28 mouse cellular contexts compared by ENCODE assay signal in genomic region chr2:16860056-16860455, GRCm38 (mm10).
A peak's percentile ranks its signal among the peaks of the same experiment; 100 is the strongest.
DNase-seq lines count a peak whose midpoint lies in the region; ATAC-seq lines count a peak whose summit lies in the region.
"Had no signal": no experiment of that assay in that cellular context is flagged by ENCODE, and none has a peak within 500 bp of the region (broad histone marks: within the 10 kb centered on the region; RNA-seq: fewer than 3 reads in every experiment).

No protein-coding gene starts in this region.

- no peak for ATAC-seq in heart, embryonic 12.5 days (ENCODE audit: insufficient number of reproducible peaks, low FRiP score)
- ATAC-seq: CD4-positive, CD25-positive, alpha-beta regulatory T cell, adult 4 months; forebrain, embryonic 13.5 days; inflammation-experienced regulatory T-cells, adult 6 months; liver, postnatal 0 days; lung, postnatal 0 days; midbrain, embryonic 16.5 days had no signal

- WGBS in heart, embryonic 12.5 days = 77% methylated on average over 5 of the region's 5 CpGs

- H3K36me3 ChIP-seq in heart, embryonic 12.5 days = no peaks in the 10 kb centered on the region
- H3K36me3 ChIP-seq: heart, embryonic 15.5 days; hindbrain, embryonic 12.5 days; limb, embryonic 12.5 days; midbrain, embryonic 10.5 days; neural tube, embryonic 13.5 days had no signal

- intact Hi-C loops in left cerebral cortex, postnatal 4 days (cut with DNase I) = no loop called here

- no peak overlapping the region for H3K27ac ChIP-seq in heart, embryonic 12.5 days (ENCODE audit: poor library complexity, severe bottlenecking)
- H3K27ac ChIP-seq: forebrain, embryonic 13.5 days; heart, embryonic 15.5 days; hindbrain, embryonic 12.5 days; left cerebral cortex, adult 2 months; limb, embryonic 12.5 days; macrophage; midbrain, embryonic 10.5 days; neural tube, embryonic 13.5 days had no signal

- H3K27me3 ChIP-seq in heart, embryonic 12.5 days (replicated peaks) = no peaks in the 10 kb centered on the region
- H3K27me3 ChIP-seq: forebrain, embryonic 13.5 days; heart, embryonic 15.5 days; hindbrain, embryonic 12.5 days; limb, embryonic 12.5 days; neural tube, embryonic 13.5 days had no signal

- H3K9ac ChIP-seq in heart, embryonic 12.5 days = no peak overlapping the region
- H3K9ac ChIP-seq: forebrain, embryonic 13.5 days; heart, embryonic 15.5 days; hindbrain, embryonic 12.5 days; limb, embryonic 12.5 days; liver, postnatal 0 days; neural tube, embryonic 13.5 days had no signal

- DNase-seq in cerebellum, postnatal 25 days = peak; percentile 18 to 33
- no peak for DNase-seq in cerebellum, adult 18-20 months
- DNase-seq in heart, adult 9 months (ENCODE audit: low spot score in 2 of 2) = peak; percentile 41
- DNase-seq in left cerebral cortex, postnatal 4 days = peak; percentile 56
- DNase-seq in left cerebral cortex, adult 8-10 months (ENCODE audit: low spot score in 2 of 2) = no peak
- no peak for DNase-seq in left cerebral cortex, adult 9 months (ENCODE audit: low spot score in 2 of 2)
- DNase-seq: adrenal gland, postnatal 14 days; gastrocnemius, postnatal 36 days; liver, postnatal 0 days; retina, postnatal 1 day; right cerebral cortex, postnatal 25 days; spleen, adult 18-20 months; thymus, postnatal 14 days had no signal

- no peaks in the 10 kb centered on the region for H3K9me3 ChIP-seq in heart, embryonic 12.5 days (replicated peaks)
- H3K9me3 ChIP-seq: forebrain, embryonic 13.5 days; heart, embryonic 15.5 days; hindbrain, embryonic 12.5 days; limb, embryonic 12.5 days; neural tube, embryonic 13.5 days had no signal

- H3K4me2 ChIP-seq in heart, embryonic 12.5 days = no peak overlapping the region
- H3K4me2 ChIP-seq: forebrain, embryonic 13.5 days; heart, embryonic 15.5 days; hindbrain, embryonic 12.5 days; limb, embryonic 12.5 days; liver, embryonic 11.5 days; neural tube, embryonic 13.5 days had no signal

- no peaks in the 10 kb centered on the region for H3K4me1 ChIP-seq in heart, embryonic 12.5 days (replicated peaks)
- H3K4me1 ChIP-seq: forebrain, embryonic 13.5 days; heart, embryonic 15.5 days; hindbrain, embryonic 12.5 days; limb, embryonic 12.5 days; midbrain, embryonic 10.5 days; neural tube, embryonic 13.5 days had no signal

- no peak overlapping the region for H3K4me3 ChIP-seq in heart, embryonic 12.5 days
- H3K4me3 ChIP-seq: forebrain, embryonic 13.5 days; heart, embryonic 15.5 days; hindbrain, embryonic 12.5 days; left cerebral cortex, adult 2 months; limb, embryonic 12.5 days; midbrain, embryonic 10.5 days; myocyte; neural tube, embryonic 13.5 days had no signal

Comparison
In these comparisons a context has a peak if more than half of its experiments do, and no peak if none do; other contexts are left out.
1. DNase-seq: peak in cerebellum, postnatal 25 days (2 of 2), heart, adult 9 months (2 of 2) and left cerebral cortex, postnatal 4 days (single experiment); none in cerebellum, adult 18-20 months (0 of 2), left cerebral cortex, adult 8-10 months (0 of 2) and left cerebral cortex, adult 9 months (0 of 2).